Mouse (Mus musculus): ENCODE results near the gene Map4k1. TPM values are rescaled to one million over a fixed set of nuclear protein-coding genes. Genes with fewer than 3 reads are reported as not detected.
"Not testable (repeated sequence)": the region's sequence is repeated elsewhere in the genome, so short reads cannot be mapped to it uniquely, and the experiment has no call there.

The Map4k1 gene
- total RNA-seq, 2 experiments from 2014 or later: 53.8 to 60.4 TPM

DNA sequence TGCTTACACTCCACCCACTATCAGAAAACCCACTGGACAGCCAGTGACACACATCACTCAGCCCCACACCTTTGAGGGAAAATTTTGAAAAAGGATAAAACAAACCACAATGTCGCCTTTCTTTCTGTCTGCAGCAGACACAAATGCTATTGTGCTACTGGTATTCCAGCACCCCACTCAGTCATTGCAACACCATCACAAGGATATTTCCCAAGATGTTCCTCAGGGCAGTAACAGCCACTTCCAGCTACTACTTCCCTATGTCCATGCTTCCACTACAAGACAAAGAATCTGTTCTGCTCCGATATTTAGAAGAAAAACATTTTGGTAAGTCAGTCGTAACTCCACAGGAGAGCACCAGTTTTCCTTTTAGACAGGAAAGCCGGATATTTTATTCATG lies 27.1 kb upstream of the Map4k1 start:
- no peak for ATAC-seq (ENCODE audit: poor library complexity, severe bottlenecking)

GRCm38 (mm10) chr7:28955295-28955897 lies 26.5 kb upstream of the Map4k1 start:
- ATAC-seq (ENCODE audit: poor library complexity, severe bottlenecking): peak; percentile 35; the same call in 1 of the 2 replicates

- ATAC-seq (ENCODE audit: poor library complexity, severe bottlenecking): 0 out of 2 replicates have a peak, but pooled peaks have one; percentile 33
Observed at GRCm38 (mm10) chr7:28956270-28956669, 25.6 kb upstream of the Map4k1 start.

DNA sequence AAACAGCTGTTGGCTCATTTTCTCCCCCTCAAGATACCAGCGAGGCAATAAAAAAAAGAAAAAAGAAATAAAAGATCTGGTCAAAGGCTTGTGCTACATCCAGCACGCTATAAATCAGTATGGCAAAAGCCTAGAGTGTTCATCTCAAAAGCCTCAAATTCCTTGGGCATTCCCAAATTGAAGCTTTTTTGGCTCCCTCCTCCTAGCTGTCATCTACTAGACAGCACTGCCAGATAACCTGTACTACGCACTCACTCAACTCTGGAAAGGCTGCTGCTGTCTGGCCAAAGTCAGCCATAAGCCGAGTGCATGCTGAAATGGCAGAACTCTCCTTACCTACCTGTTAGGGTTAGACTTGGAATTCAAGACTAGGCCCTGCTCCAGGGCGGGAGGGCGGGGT lies 24.6 kb upstream of the Map4k1 start:
- no peak for ATAC-seq (ENCODE audit: poor library complexity, severe bottlenecking)

- ATAC-seq (ENCODE audit: poor library complexity, severe bottlenecking): no peak
Observed at GRCm38 (mm10) chr7:28957997-28958725, 23.7 kb upstream of the Map4k1 start.

DNA sequence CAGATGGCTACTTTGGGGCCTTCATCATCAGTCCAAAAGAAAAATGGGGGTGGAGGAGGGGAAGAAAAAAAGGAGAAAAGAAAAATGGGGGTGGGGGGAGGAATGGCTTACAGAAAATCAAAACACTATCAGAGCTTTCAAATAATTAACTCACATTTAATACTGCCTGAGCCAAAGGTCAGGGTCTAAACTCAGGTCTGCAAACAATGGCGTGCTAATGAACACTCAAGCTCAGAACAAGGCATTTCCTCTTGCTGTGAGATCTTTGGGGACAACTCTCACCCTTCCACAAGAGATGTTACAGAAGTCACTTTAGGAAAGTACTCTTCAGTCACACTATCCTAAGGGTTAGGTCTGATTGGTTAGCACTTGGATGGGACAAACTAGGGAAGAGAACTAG lies 23.1 kb upstream of the Map4k1 start:
- no peak for ATAC-seq (ENCODE audit: poor library complexity, severe bottlenecking)

DNA sequence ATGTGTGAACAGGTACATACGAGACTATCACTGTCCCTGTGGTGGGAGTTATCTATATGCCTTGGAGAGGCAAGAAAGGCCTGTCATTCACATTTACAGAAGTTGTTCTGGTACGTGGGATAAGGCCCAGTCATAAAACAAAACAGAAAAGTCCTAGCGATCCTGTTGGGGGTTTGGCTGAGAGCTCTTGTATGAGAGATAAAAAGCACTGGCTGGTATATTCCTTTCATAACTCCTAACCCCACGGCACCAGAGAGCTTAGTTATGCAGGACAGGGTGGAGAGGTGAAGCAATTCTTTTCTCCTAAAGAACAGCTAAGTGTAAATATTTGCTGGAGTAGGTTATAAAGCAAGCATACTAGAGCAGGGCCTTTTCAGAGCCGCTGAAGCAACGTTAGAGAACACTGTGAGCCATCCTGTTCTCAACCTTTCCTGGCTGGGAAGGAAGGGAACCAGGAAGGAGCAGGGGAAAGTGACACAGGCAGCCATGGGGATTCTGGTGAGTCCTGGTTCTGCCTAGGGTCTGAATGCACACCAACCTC lies 22.3 kb upstream of the Map4k1 start:
- ATAC-seq (ENCODE audit: poor library complexity, severe bottlenecking): no peak

GRCm38 (mm10) chr7:28960354-28961046 lies 21.4 kb upstream of the Map4k1 start:
- no peak for ATAC-seq (ENCODE audit: poor library complexity, severe bottlenecking)

DNA sequence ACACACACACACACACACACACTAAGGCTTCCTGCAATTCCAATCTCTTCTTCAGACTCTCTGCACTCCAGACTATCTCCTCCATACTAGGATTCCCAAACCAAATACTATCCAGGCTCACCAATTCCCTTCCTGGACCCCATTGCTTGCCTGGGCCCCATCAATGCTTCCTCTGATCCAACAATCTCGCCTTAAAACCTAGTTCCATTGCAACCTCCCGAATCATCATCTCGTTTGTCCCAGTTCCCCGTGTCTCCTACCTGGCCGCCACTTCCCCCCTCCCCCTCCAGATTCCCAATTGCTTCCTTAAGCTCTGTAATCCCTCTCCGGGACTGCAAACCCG lies 20.3 kb upstream of the Map4k1 start:
- ATAC-seq (ENCODE audit: poor library complexity, severe bottlenecking): no peak

GRCm38 (mm10) chr7:28961927-28962670 lies 19.8 kb upstream of the Map4k1 start, which contains the start of gene Actn4:
TSS of gene Actn4 (minus strand) at chr7:28962340.
- peak; percentile 97 for ATAC-seq (ENCODE audit: poor library complexity, severe bottlenecking)

DNA sequence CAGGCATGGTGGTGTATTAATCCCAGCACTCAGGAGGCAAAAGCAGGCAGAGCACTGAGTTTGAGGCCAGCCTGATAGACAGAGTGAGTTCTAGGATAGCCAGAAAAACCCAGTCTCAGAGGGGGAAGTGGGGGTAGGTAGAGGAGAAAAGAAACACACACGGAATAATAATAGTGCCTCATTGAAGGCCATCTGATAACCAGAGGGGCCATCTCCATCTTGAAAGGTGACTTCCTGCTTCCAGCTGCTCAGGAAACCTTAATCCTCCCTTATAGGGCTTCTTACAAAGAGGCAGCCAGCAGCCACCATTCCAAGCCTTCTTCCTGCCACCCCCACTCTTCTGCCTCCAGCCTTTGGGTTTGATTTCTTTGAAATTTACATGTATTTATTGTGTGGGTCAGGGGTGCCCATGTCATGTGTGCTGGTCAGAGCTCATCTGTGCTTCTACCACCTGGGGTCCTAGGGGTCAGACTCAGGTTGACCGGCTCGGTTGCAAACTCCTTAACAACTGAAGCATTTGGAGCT lies 18.4 kb upstream of the Map4k1 start:
- ATAC-seq (ENCODE audit: poor library complexity, severe bottlenecking): no peak

DNA sequence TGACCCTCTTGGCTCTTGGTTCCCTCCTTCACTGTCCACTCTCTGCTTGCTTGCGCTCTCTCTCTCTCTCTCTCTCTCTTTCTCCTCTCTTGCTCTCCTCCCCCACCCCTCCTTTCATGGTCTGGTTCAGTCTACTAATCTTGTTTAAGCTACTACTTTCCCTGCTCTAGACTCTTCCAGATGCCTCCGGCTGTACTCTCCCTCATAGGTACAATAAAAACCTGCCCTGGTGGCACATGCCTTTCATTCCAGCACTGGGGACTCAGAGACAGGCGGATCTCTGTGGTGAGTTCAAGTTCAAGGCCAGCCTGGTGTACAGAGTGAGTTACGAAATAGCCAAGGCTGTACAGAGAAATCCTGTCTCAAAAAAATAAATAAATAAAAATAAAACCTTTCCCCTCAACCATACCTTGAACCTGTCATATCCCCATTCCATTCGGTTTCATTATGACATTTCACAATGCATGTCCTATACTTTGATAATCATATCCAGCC lies 16.5 kb upstream of the Map4k1 start:
- no peak for ATAC-seq (ENCODE audit: poor library complexity, severe bottlenecking)

- no peak for ATAC-seq (ENCODE audit: poor library complexity, severe bottlenecking)
Observed at GRCm38 (mm10) chr7:28966181-28966580, 15.7 kb upstream of the Map4k1 start.

- ATAC-seq (ENCODE audit: poor library complexity, severe bottlenecking): no peak
Observed at GRCm38 (mm10) chr7:28966751-28967505, 14.9 kb upstream of the Map4k1 start.

GRCm38 (mm10) chr7:28968120-28968519 lies 13.7 kb upstream of the Map4k1 start:
- ATAC-seq (ENCODE audit: poor library complexity, severe bottlenecking): not testable (repeated sequence)

GRCm38 (mm10) chr7:28969271-28969670 lies 12.6 kb upstream of the Map4k1 start:
- no peak for ATAC-seq (ENCODE audit: poor library complexity, severe bottlenecking)

GRCm38 (mm10) chr7:28969672-28970394 lies 12.0 kb upstream of the Map4k1 start:
- ATAC-seq (ENCODE audit: poor library complexity, severe bottlenecking): no peak

- peak; percentile 73 for ATAC-seq (ENCODE audit: poor library complexity, severe bottlenecking)
Observed at GRCm38 (mm10) chr7:28971029-28971428, 10.8 kb upstream of the Map4k1 start.

- no peak for ATAC-seq (ENCODE audit: poor library complexity, severe bottlenecking)
Observed at GRCm38 (mm10) chr7:28971770-28972269, 10.0 kb upstream of the Map4k1 start.
